Mouse (Mus musculus) bone marrow, adult 2 months (tissue): Measurements from ENCODE around the gene Irf5.

ENCODE experiments used
- CTCF ChIP-seq: fragments of 200-500 bp; IDR thresholded peaks from 2 replicates; pipeline ENCODE4 v1.5.1; 2011; ENCODE audit warnings: low read length, control low read depth; ENCODE audit not compliant: control insufficient read depth, insufficient read depth
- POLR2A ChIP-seq: fragments of 200-500 bp; IDR thresholded peaks from 2 replicates; pipeline ENCODE4 v1.6.1; 2011; ENCODE audit warnings: low read depth, mild to moderate bottlenecking, control low read depth, low read length, borderline replicate concordance; ENCODE audit not compliant: control insufficient read depth

- TF ChIP-seq CTCF: no peak
- no peak for TF ChIP-seq POLR2A
Observed at GRCm38 (mm10) chr6:29496270-29496669, 30.2 kb upstream of the Irf5 start.
